Mouse (Mus musculus): Measurements from ENCODE around the gene Ap1s3.

Ap1s3 gene

GRCm38 (mm10) chr1:79591091-79591490, 80.7 kb downstream of the Ap1s3 start:
- DNase-seq, result no peak

- peak; percentile 47 for DNase-seq
These were observed 81.6 kb downstream of the Ap1s3 start for GRCm38 (mm10) chr1:79589971-79590763.

- no peak for DNase-seq
These were observed 82.3 kb downstream of the Ap1s3 start for GRCm38 (mm10) chr1:79589424-79589823.

- peak; percentile 47 for DNase-seq
These were observed 90.6 kb downstream of the Ap1s3 start for GRCm38 (mm10) chr1:79581136-79581679.

- DNase-seq, result peak; percentile 60
These were observed 94.4 kb downstream of the Ap1s3 start for GRCm38 (mm10) chr1:79577357-79577756.

GRCm38 (mm10) chr1:79571912-79572311, 99.9 kb downstream of the Ap1s3 start:
- no peak for DNase-seq

- DNase-seq, result no peak
These were observed 100.6 kb downstream of the Ap1s3 start for GRCm38 (mm10) chr1:79571126-79571525.

GRCm38 (mm10) chr1:79561186-79561585, 110.6 kb downstream of the Ap1s3 start:
- DNase-seq, result no peak

Data from lung, postnatal 10 days (tissue).